Mouse (Mus musculus) adrenal gland, postnatal 36 days (tissue): ENCODE data around the gene Ciita. TPM values are rescaled to one million over a fixed set of nuclear protein-coding genes. Genes with fewer than 3 reads are reported as not detected.

Source experiments
- DNase-seq, 2 experiments: peaks; one replicate each; pipeline ENCODE4 v3.0.0; 2021; ENCODE audit warnings: mixed read lengths in 1 of 2
- total RNA-seq, 2 experiments: library from RNA; stranded (reverse); gene quantifications; 2 replicates each; pipeline ENCODE4 v1.2.3; 2021

Ciita gene
- total RNA-seq, 2 experiments from 2014 or later: 1.7 TPM

- no peak for DNase-seq
These were observed 4.9 kb upstream of the Ciita start for GRCm38 (mm10) chr16:10474956-10475355.

GRCm38 (mm10) chr16:10475919-10476318 is 3.9 kb upstream of the Ciita start:
- no peak for DNase-seq

GRCm38 (mm10) chr16:10482343-10482742 is 2.5 kb downstream of the Ciita start:
- DNase-seq: no peak

- DNase-seq: no peak
These were observed 7.1 kb downstream of the Ciita start for GRCm38 (mm10) chr16:10486993-10487392.

GRCm38 (mm10) chr16:10487895-10488493 is 8.1 kb downstream of the Ciita start:
- no peak for DNase-seq

GRCm38 (mm10) chr16:10488769-10489481 is 9.1 kb downstream of the Ciita start:
- DNase-seq: no peak

GRCm38 (mm10) chr16:10489483-10489882 is 9.6 kb downstream of the Ciita start:
- DNase-seq: peak in 1 of 2 experiments; percentile 31

- DNase-seq: no peak
These were observed 10.1 kb downstream of the Ciita start for GRCm38 (mm10) chr16:10489904-10490457.

- DNase-seq: no peak
These were observed 10.8 kb downstream of the Ciita start for GRCm38 (mm10) chr16:10490503-10491150.

GRCm38 (mm10) chr16:10491716-10492115 is 11.9 kb downstream of the Ciita start:
- DNase-seq: no peak

GRCm38 (mm10) chr16:10492587-10492986 is 12.7 kb downstream of the Ciita start:
- DNase-seq: no peak

- no peak for DNase-seq
These were observed 16.0 kb downstream of the Ciita start for GRCm38 (mm10) chr16:10495824-10496298.

GRCm38 (mm10) chr16:10498096-10498602 is 18.3 kb downstream of the Ciita start:
- peak; percentile 20 to 40 for DNase-seq

GRCm38 (mm10) chr16:10499122-10499521 is 19.3 kb downstream of the Ciita start:
- DNase-seq: no peak

- DNase-seq: peak; percentile 56 to 72
These were observed 22.0 kb downstream of the Ciita start for GRCm38 (mm10) chr16:10501865-10502264.

- no peak for DNase-seq
These were observed 23.2 kb downstream of the Ciita start for GRCm38 (mm10) chr16:10503058-10503457.

GRCm38 (mm10) chr16:10507445-10507844 is 27.6 kb downstream of the Ciita start:
- no peak for DNase-seq

- DNase-seq: no peak
These were observed 28.8 kb downstream of the Ciita start for GRCm38 (mm10) chr16:10508691-10509090.

- peak; percentile 43 to 61 for DNase-seq
These were observed 30.7 kb downstream of the Ciita start for GRCm38 (mm10) chr16:10510477-10511133.

- DNase-seq: no peak
These were observed 31.3 kb downstream of the Ciita start for GRCm38 (mm10) chr16:10511134-10511520.

- DNase-seq: no peak
These were observed 36.2 kb downstream of the Ciita start for GRCm38 (mm10) chr16:10515953-10516572.

- DNase-seq: peak in 1 of 2 experiments; percentile 27
These were observed 38.2 kb downstream of the Ciita start for GRCm38 (mm10) chr16:10518030-10518429.
